Mouse (Mus musculus) small intestine, adult 2 months (tissue): ENCODE results near the gene Kctd11.

Source experiments
- CTCF ChIP-seq: fragments of 200-500 bp; IDR thresholded peaks from 2 replicates; pipeline ENCODE4 v1.5.1; 2012; ENCODE audit warnings: low read depth, mild to moderate bottlenecking, control low read depth, inconsistent platforms, low read length, moderate library complexity, mixed read lengths; ENCODE audit not compliant: insufficient replicate concordance, insufficient read length; ENCODE audit errors: extremely low read depth
- POLR2A ChIP-seq: fragments of 200-500 bp; IDR thresholded peaks from 2 replicates; pipeline ENCODE4 v1.6.1; 2012; ENCODE audit warnings: low read depth, mild to moderate bottlenecking, control low read depth, inconsistent platforms, low read length, moderate library complexity

GRCm38 (mm10) chr11:69855347-69855746 lies 25.9 kb downstream of the Kctd11 start:
- TF ChIP-seq POLR2A (no peak), CTCF (no peak)
